Mouse (Mus musculus): ENCODE data around the gene Fblim1. TPM values are rescaled to one million over a fixed set of nuclear protein-coding genes. Genes with fewer than 3 reads are reported as not detected.

Gene Fblim1
- polyA plus RNA-seq, 1 experiment from 2014 or later = 68.1 TPM

DNA sequence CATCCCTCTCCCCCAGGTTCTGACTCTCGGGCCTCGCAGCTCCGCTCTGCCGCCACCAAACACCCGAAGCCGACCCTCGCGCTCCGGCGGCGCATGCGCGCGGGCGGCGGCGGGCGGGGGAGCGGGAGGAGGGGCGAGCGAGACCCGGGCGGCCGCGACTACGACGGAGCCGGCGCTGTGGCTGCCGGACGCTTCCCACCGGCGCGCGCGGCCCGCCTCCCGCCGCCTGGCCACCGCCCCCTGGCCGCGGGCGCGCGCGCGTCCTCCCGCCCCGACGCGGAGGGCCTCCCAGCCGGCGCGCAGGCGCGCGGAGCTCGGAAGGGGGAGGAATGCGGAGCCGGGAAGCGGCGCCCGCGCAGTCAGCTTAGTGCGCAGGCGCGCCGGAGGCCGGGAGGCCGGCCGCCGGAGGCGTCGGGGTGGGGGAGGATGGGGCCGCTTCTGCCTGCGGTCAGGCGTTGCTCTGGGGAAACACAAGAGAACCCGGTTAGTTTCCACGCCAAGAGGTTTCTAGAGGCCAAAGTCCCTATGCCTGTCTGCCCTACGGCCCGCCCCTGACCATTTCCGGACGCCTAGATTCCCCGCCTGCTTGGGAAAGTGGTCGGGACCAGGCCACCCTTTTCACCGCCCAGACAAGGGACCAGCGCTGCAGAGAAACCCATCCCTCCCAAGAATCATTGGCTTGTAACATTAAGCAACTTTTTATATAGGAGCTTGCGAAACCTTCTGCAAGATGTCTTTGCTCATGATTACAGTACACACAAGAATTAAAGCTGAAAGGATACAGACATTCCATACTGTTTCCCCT, 67.3 kb downstream of the Fblim1 start, which contains the start of gene Spen:
Gene Spen, minus strand, starts transcription at position 190 of the 805 bp plus-strand sequence.
- Histone ChIP-seq H3K4me1 (peaks cover 43% of the 10 kb centered on the region), H3K9me3 (no peaks in the 10 kb centered on the region), H3K27ac (replicated peaks) (peak within 1 kb of the TSS; percentile 96), H3K36me3 (replicated peaks) (no peaks in the 10 kb centered on the region), H3K27me3 (replicated peaks; ENCODE audit: low read depth, poor library complexity, severe bottlenecking) (no peaks in the 10 kb centered on the region), H3K4me3 (peak within 1 kb of the TSS; percentile 97)
- peak; percentile 97 for DNase-seq (ENCODE audit: low spot score)
- under 1% methylated on average over 88 of the region's 88 CpGs for WGBS

DNA sequence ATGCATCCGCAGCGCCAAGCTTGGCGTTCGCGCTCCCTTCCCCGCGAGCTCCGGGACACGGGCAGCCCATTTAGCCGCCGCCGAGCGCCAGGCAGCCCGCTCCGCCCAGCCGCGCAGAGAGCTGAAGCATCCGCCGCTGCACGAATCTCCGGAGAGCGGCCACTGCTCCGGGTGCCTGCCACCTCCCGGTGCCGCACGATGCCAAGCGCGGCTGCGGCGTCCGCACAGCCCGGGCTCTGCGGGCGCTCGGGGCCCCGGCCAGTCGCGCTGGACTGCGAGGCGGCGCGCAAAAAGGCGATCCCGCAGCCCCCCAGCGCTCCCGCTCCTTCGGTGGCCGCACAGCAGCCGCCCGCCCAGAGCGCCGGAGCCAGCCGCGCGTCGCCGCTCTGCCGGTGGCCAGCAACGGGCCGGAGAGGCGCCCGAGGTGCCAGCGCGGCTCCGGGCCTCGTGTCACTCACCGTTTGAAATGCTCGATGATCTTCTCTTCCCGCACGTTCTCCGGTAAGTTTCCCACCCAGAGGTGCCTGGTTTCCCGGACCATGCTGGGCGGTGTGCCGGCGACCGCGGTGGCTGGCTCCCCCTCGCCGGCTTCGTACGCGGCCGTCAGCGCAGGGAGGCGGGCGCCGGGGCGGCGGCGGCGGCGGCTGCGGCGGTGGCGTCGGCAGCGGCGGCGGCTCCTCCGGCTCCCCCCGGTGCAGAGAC, 68.0 kb downstream of the Fblim1 start:
- Histone ChIP-seq H3K4me1 (peaks cover 48% of the 10 kb centered on the region), H3K27ac (replicated peaks) (peak overlapping the region; percentile 96), H3K9me3 (no peaks in the 10 kb centered on the region), H3K36me3 (replicated peaks) (no peaks in the 10 kb centered on the region), H3K4me3 (peak overlapping the region; percentile 97), H3K27me3 (replicated peaks; ENCODE audit: low read depth, poor library complexity, severe bottlenecking) (no peaks in the 10 kb centered on the region)
- under 1% methylated on average over 101 of the region's 101 CpGs for WGBS
- peak; percentile 54 for DNase-seq (ENCODE audit: low spot score)

DNA sequence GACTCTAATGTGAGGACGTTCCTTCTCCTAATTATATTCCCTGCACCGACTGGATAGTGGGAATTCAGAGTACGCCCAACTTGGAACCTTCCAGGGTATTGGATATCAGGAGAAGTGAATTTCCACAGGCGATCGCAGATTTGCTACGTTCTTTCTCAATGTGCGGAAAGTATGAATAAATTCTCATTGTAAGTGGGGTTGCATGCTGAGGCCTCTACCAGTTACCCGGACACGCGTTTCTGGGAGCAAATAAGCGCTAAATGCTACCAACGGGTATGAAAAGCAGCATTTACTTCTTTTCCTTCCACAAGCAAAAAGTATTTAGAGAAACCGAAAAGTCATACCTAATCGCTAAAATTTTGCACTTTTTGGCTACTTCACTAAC, 68.7 kb downstream of the Fblim1 start:
- H3K27me3 ChIP-seq (replicated peaks; ENCODE audit: low read depth, poor library complexity, severe bottlenecking) = no peaks in the 10 kb centered on the region
- DNase-seq (ENCODE audit: low spot score) = no peak
- peaks cover 48% of the 10 kb centered on the region for H3K4me1 ChIP-seq
- peak overlapping the region; percentile 96 for H3K27ac ChIP-seq (replicated peaks)
- WGBS = under 1% methylated on average over 14 of the region's 14 CpGs
- no peaks in the 10 kb centered on the region for H3K9me3 ChIP-seq
- H3K36me3 ChIP-seq (replicated peaks) = no peaks in the 10 kb centered on the region
- peak overlapping the region; percentile 97 for H3K4me3 ChIP-seq

DNA sequence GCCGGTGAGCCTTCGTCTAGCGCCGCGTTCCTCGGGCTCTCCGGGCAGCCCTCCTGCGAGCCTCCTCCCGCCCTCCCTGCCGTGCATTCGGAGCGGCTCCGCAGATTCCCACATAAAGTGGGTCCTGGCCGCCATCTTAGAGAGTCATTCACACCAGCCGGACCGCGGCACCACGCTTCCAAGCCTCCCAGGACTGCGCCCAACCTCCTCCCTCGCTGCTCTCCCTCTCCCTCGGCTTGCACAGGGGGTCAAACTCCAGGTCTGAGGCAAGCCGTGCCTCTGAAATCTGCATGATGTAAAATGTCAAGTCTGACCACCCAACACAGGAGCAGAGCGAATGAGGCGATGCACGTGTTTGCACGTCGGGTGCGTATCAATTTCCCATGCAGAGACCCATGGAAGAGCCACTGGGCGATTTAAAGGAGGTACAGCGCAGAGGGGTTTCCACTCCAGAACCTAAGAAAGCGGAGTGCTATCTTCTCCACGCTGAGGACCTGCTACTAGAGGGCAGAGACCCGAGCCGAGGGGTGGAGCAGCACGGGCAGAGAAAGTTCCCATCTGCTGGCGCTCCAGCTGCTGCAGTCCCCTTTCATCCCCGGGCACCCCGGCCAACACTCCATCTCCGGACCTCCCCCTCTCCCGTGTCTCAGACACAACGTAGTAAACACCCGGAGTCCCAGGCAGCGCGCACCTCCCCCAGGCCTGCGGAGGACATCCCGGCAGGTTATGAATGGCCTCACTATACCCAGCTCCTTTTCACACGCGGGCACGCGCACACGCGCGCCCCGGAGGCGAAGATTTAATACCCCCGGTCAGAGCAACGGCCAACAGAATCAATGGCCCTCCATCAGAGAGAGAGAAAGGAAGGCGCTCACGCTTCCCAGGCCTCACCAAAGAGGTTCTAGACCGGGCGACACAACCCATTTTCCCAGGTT, 69.3 kb downstream of the Fblim1 start:
- H3K4me3 ChIP-seq = peak overlapping the region; percentile 97
- H3K27ac ChIP-seq (replicated peaks) = peak overlapping the region; percentile 96
- peak; percentile 85 for DNase-seq (ENCODE audit: low spot score)
- WGBS = under 1% methylated on average over 61 of the region's 61 CpGs
- H3K36me3 ChIP-seq (replicated peaks) = no peaks in the 10 kb centered on the region
- H3K9me3 ChIP-seq = no peaks in the 10 kb centered on the region
- no peaks in the 10 kb centered on the region for H3K27me3 ChIP-seq (replicated peaks; ENCODE audit: low read depth, poor library complexity, severe bottlenecking)
- H3K4me1 ChIP-seq = peaks cover 48% of the 10 kb centered on the region

DNA sequence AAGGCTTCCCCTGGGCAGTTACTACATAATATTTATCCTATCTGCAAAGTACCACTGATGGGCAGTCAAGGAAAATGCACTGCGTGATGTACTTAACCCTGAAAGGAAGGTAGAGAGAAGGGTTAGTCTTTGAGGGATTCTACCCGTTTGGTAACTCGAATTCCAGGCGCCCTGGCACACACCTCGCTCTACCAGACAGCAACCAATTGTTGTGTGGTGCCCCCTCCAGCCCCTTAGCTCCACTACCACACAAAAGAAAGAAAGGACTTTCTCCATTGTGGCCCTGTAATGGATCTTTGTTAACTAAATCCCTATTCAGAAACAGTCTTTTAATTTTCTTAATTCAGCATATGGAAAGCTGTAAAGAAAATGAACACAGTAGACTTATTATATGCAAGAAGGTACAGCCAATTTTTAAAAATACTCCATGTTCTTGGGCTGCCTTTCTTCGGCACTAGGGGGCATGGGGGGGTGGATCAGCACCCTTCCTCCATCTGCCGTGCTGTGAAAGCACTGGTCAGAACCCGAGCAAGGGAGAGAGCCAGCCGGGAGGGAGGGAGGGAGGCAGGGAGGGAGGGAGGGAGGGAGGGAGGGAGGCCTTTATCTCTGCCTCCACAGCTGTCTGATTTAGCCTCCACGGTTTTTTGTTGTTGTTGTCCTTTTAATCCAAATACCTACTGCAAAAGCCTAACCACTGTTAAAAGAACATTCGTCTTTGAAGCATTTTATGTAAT, 70.8 kb downstream of the Fblim1 start:
- DNase-seq (ENCODE audit: low spot score) = peak; percentile 71
- peaks cover 9% of the 10 kb centered on the region for H3K36me3 ChIP-seq (replicated peaks)
- H3K27ac ChIP-seq (replicated peaks) = peak overlapping the region; percentile 96
- WGBS = 17% methylated on average over 9 of the region's 11 CpGs
- peaks cover 55% of the 10 kb centered on the region for H3K4me1 ChIP-seq
- peak overlapping the region; percentile 97 for H3K4me3 ChIP-seq
- H3K9me3 ChIP-seq = no peaks in the 10 kb centered on the region
- H3K27me3 ChIP-seq (replicated peaks; ENCODE audit: low read depth, poor library complexity, severe bottlenecking) = no peaks in the 10 kb centered on the region

DNA sequence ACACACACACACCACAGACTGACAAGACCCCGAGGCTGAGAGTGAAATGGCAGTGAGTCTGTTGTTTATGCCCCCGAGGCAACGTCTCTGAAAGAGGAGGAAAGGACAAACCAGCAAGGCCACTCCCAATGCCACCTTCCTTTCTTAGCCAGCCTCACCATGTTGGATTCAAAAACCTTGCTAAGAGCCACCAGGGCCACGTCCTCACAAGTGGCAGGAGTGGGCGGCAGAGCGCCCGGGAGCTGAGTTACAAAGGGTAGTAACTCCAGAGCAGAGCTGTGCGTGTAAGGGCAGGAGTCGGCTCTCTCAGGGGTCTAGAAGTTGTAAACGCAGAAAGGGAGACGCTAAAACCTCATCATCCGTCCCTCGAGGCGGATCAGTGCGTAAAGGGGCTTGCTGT, 74.9 kb downstream of the Fblim1 start:
- Histone ChIP-seq H3K36me3 (replicated peaks) (peaks cover 23% of the 10 kb centered on the region), H3K4me1 (peaks cover 49% of the 10 kb centered on the region), H3K4me3 (no peak overlapping the region), H3K9me3 (no peaks in the 10 kb centered on the region), H3K27ac (replicated peaks) (no peak overlapping the region), H3K27me3 (replicated peaks; ENCODE audit: low read depth, poor library complexity, severe bottlenecking) (no peaks in the 10 kb centered on the region)
- WGBS = 80% methylated on average over 15 of the region's 15 CpGs
- no peak for DNase-seq (ENCODE audit: low spot score)

DNA sequence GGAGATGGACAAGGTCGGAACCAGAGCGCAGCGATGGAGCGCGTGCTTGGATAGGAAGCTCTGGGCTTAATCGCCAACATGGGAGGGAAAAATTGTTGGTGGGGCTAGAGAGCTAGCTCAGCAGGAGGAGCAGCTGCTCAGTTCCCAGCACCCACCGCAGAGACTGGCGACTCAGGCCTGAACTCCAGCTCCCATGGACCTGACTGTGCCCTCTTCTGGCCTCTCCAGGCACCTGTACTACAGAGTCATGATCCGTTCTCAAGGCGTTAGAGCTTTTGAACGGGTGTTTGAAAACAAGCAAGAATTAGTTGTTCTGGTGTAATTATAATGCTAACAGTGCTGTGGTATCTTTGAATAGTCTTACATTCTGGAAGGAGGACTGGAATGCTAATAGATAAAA, 77.0 kb downstream of the Fblim1 start:
- Histone ChIP-seq H3K27ac (replicated peaks) (no peak overlapping the region), H3K36me3 (replicated peaks) (peaks cover 23% of the 10 kb centered on the region), H3K9me3 (no peaks in the 10 kb centered on the region), H3K27me3 (replicated peaks; ENCODE audit: low read depth, poor library complexity, severe bottlenecking) (no peaks in the 10 kb centered on the region), H3K4me1 (peaks cover 35% of the 10 kb centered on the region), H3K4me3 (no peak overlapping the region)
- no peak for DNase-seq (ENCODE audit: low spot score)
- WGBS = 90% methylated on average over 11 of the region's 11 CpGs

DNA sequence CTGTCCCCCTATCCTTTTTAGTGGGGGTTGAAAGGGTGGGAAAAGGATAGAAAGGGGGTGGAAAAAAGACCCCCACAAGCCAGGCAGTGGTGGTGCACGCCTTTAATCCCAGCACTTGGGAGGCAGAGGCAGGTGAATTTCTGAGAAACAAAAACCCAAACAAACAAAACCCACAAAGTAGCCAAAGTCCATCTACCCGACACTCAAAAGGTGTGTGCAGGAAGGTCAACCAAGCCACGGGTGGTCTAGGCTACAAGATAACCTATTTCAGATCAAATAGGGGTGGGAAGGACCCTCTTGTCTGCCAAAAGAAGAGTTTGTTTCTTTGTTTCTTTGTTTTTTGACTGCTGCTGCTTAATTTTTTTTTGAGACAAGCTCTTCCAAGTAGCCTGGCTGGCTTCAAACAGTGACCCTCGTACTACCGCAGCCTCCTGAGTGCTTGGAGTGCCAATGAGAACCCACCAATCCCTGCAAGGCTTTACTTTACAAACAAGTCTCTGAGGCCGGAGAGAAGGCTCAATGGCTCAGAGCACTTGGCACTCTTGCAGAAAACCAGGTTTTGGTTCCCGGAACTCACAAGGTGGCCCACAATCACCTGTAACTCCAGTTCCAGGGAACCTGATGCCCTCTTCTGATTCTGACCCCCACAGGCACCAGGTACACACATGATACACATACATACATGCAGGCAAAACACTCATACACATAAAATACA, 78.8 kb downstream of the Fblim1 start:
- Histone ChIP-seq H3K4me1 (peaks cover 36% of the 10 kb centered on the region), H3K4me3 (no peak overlapping the region), H3K27ac (replicated peaks) (no peak overlapping the region), H3K36me3 (replicated peaks) (peaks cover 27% of the 10 kb centered on the region), H3K27me3 (replicated peaks; ENCODE audit: low read depth, poor library complexity, severe bottlenecking) (no peaks in the 10 kb centered on the region), H3K9me3 (no peaks in the 10 kb centered on the region)
- DNase-seq (ENCODE audit: low spot score) = no peak
- WGBS = 78% methylated on average over 7 of the region's 7 CpGs

Other genes starting within 250 kb of the Fblim1 start
- gene Fam131c, start 237.9 kb downstream of the Fblim1 start, polyA plus RNA-seq (2016; fragmentation: Nextera tagmentation; extraction: Ambion mirVana) = 0.28 and 0.44 TPM in 2 replicates
- gene Clcnka, start 207.4 kb downstream of the Fblim1 start, polyA plus RNA-seq (2016; fragmentation: Nextera tagmentation; extraction: Ambion mirVana) = 0.21 and 0.37 TPM in 2 replicates
- 0.15 TPM in 1 of 2 replicates, not detected in the other for gene Clcnkb, start 190.1 kb downstream of the Fblim1 start, polyA plus RNA-seq (2016; fragmentation: Nextera tagmentation; extraction: Ambion mirVana)
- 0.15 TPM in 1 of 2 replicates, not detected in the other for gene Hspb7, start 185.3 kb downstream of the Fblim1 start, polyA plus RNA-seq (2016; fragmentation: Nextera tagmentation; extraction: Ambion mirVana)
- not detected in 2 replicates for gene Srarp, start 170.0 kb downstream of the Fblim1 start, polyA plus RNA-seq (2016; fragmentation: Nextera tagmentation; extraction: Ambion mirVana)
- gene Zbtb17, start 161.4 kb downstream of the Fblim1 start, polyA plus RNA-seq (2016; fragmentation: Nextera tagmentation; extraction: Ambion mirVana) = 59.6 and 62.3 TPM in 2 replicates
- 9.6 and 12.1 TPM in 2 replicates for gene Spen, start 67.5 kb downstream of the Fblim1 start, polyA plus RNA-seq (2016; fragmentation: Nextera tagmentation; extraction: Ambion mirVana)
- gene Tmem82, start 12.5 kb upstream of the Fblim1 start, polyA plus RNA-seq (2016; fragmentation: Nextera tagmentation; extraction: Ambion mirVana) = 1.5 and 2.1 TPM in 2 replicates
- gene Slc25a34, start 17.7 kb upstream of the Fblim1 start, polyA plus RNA-seq (2016; fragmentation: Nextera tagmentation; extraction: Ambion mirVana) = 0.09 TPM in 1 of 2 replicates, not detected in the other
- 4.9 and 5.2 TPM in 2 replicates for gene Plekhm2, start 58.8 kb upstream of the Fblim1 start, polyA plus RNA-seq (2016; fragmentation: Nextera tagmentation; extraction: Ambion mirVana)
- gene Rsc1a1, start 79.5 kb upstream of the Fblim1 start, polyA plus RNA-seq (2016; fragmentation: Nextera tagmentation; extraction: Ambion mirVana) = 1.1 and 2.3 TPM in 2 replicates
- 28.1 and 31.8 TPM in 2 replicates for gene Ddi2, start 117.3 kb upstream of the Fblim1 start, polyA plus RNA-seq (2016; fragmentation: Nextera tagmentation; extraction: Ambion mirVana)
- gene Agmat, start 140.6 kb upstream of the Fblim1 start, polyA plus RNA-seq (2016; fragmentation: Nextera tagmentation; extraction: Ambion mirVana) = not detected in 2 replicates
- gene Dnajc16, start 184.8 kb upstream of the Fblim1 start, polyA plus RNA-seq (2016; fragmentation: Nextera tagmentation; extraction: Ambion mirVana) = 4.0 and 4.8 TPM in 2 replicates
- gene Casp9, start 187.5 kb upstream of the Fblim1 start, polyA plus RNA-seq (2016; fragmentation: Nextera tagmentation; extraction: Ambion mirVana) = 21.2 and 23.1 TPM in 2 replicates
- not detected in 2 replicates for gene Cela2a, start 220.1 kb upstream of the Fblim1 start, polyA plus RNA-seq (2016; fragmentation: Nextera tagmentation; extraction: Ambion mirVana)
- not detected in 2 replicates for gene Ctrc, start 240.3 kb upstream of the Fblim1 start, polyA plus RNA-seq (2016; fragmentation: Nextera tagmentation; extraction: Ambion mirVana)